Mouse (Mus musculus) heart, adult 2 months (tissue): ENCODE measurements around the gene Nckap5.

Experiments
- CTCF ChIP-seq: fragments of 200-600 bp; IDR thresholded peaks from 2 replicates; pipeline ENCODE4 v1.8.1; 2022; ENCODE audit warnings: antibody characterized with exemption, mild to moderate bottlenecking, moderate library complexity
- EP300 ChIP-seq: fragments of 200-500 bp; IDR thresholded peaks from 2 replicates; pipeline ENCODE4 v1.6.1; 2011; ENCODE audit warnings: low read depth, low read length, control low read depth; ENCODE audit not compliant: insufficient read depth
- POLR2A ChIP-seq: fragments of 200-500 bp; IDR thresholded peaks from 2 replicates; pipeline ENCODE4 v1.6.1; 2011; ENCODE audit warnings: mild to moderate bottlenecking, low read depth, low read length, control low read depth; ENCODE audit not compliant: insufficient read depth

DNA sequence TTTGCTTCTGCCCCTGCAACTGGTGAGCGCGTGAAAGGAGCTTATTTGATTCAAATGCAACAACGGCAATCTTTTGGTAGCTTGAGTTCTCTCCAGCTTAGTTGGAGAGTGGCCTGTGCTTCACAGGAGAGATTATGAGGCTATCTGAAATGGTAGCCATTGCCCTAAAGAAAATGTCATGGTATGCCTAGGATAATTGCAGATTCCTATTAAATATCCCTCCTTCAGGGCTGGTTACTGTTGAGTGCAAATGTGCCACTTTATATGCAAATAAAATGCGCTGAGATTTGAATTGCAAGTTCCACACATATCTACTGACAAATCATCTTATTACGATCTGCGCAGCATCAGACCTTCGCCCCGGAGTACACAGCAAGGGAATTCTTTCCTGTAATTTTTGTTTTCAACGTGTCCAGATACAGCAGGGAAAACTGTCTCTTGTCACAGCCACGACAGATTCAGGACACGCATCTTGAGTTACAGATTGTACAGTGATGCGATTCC, 272.8 kb downstream of the Nckap5 start:
- TF ChIP-seq CTCF (no peak), POLR2A (no peak), EP300 (no peak)
